Mouse (Mus musculus) kidney, adult 2 months (tissue): ENCODE results near the gene Ino80d. TPM values are rescaled to one million over a fixed set of nuclear protein-coding genes. Genes with fewer than 3 reads are reported as not detected.

Experiments
- DNase-seq: peaks from one replicate; pipeline ENCODE4 v3.0.0; 2021
- H3K27ac ChIP-seq: fragments of 200-500 bp; 2 replicates; pipeline ENCODE4 v1.5.1; 2012; ENCODE audit warnings: low read depth, low read length, control low read depth, inconsistent platforms; ENCODE audit not compliant: insufficient read depth
- H3K27me3 ChIP-seq: fragments of 200-500 bp; replicated peaks from 2 replicates; pipeline ENCODE4 v1.6.1; 2012; ENCODE audit warnings: mild to moderate bottlenecking, moderate library complexity, low read length, inconsistent platforms; ENCODE audit not compliant: control insufficient read depth, insufficient read depth
- H3K36me3 ChIP-seq: fragments of 200-500 bp; 2 replicates; pipeline ENCODE4 v1.6.1; 2012; ENCODE audit warnings: mild to moderate bottlenecking, moderate library complexity, low read length, inconsistent platforms; ENCODE audit not compliant: control insufficient read depth, insufficient read depth
- H3K4me1 ChIP-seq: fragments of 200-500 bp; 2 replicates; pipeline ENCODE4 v1.6.1; 2011; ENCODE audit warnings: low read length; ENCODE audit not compliant: control insufficient read depth, insufficient read depth
- H3K4me3 ChIP-seq: fragments of 200-500 bp; 2 replicates; pipeline ENCODE4 v1.5.1; 2011; ENCODE audit warnings: mild to moderate bottlenecking, low read depth, low read length, control low read depth; ENCODE audit not compliant: insufficient read depth
- CTCF ChIP-seq: fragments of 200-500 bp; conservative IDR thresholded peaks from 2 replicates; pipeline ENCODE4 v1.5.1; 2011; ENCODE audit warnings: low read depth, mild to moderate bottlenecking, control low read depth, low read length, moderate library complexity, mixed read lengths; ENCODE audit not compliant: insufficient read depth, insufficient read length
- POLR2A ChIP-seq: fragments of 200-500 bp; IDR thresholded peaks from one replicate; pipeline ENCODE4 v1.6.1; 2011; ENCODE audit warnings: low read depth, low read length, control low read depth
- WGBS: fragments of 180-500 bp; shearing (Covaris S2); methylation state at CpG from one replicate; pipeline ENCODE4 v1.1.7; 2018; 5-methylcytosine and 5-hydroxymethylcytosine counted together
- polyA plus RNA-seq: library from polyadenylated mRNA; depleted of rRNA; stranded (reverse); fragments of >200 nt; gene quantifications from 2 replicates; pipeline ENCODE4 v1.2.3, GENCODE M21; 2012

Gene Ino80d
- polyA plus RNA-seq, 1 experiment: 8.1 TPM

DNA sequence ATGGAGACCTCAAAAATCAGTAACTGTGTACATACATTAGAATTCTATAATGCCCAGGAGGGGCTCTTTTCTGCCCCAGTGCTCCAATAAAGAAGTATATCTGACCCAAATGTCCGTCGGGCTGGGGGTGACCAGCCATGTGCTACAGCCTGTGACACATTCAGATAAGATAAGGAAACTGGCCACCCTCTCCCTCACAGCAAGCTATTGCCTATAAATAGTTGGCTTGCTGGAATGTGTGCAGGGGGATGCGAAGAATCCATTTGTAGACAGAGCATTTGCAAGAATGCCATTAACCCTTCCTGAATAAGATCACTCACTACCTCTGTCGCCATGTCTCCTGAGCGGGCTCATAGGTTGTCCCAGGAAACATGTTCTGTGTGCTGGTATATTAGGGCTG, 121.8 kb downstream of the Ino80d start:
- 70% methylated on average over 5 of the region's 5 CpGs for WGBS
- no peaks in the 10 kb centered on the region for H3K4me1 ChIP-seq
- H3K36me3 ChIP-seq: no peaks in the 10 kb centered on the region
- no peak for TF ChIP-seq POLR2A
- TF ChIP-seq CTCF: no peak
- H3K4me3 ChIP-seq: no peak overlapping the region
- no peak for DNase-seq
- H3K27ac ChIP-seq: no peak overlapping the region
- no peaks in the 10 kb centered on the region for H3K27me3 ChIP-seq

DNA sequence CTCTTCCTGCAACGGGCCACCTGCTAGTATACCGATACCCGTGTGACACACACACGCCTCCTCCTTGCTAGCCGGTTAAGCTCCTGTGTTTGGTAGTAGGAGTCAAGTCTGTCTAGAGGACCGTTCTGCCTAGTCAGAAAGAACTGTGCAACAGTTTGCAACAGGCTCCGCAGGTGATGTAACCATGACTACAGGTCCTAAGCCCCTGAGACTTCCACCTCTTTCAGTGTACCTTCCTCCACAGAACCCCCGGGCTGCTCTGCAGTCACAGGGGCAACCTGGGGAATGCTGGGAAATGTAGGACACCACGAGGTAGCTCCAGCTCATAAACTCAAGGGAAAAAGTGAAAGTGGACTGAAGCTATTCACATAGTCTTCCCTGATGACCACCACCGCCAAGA, 123.4 kb downstream of the Ino80d start:
- DNase-seq: no peak
- Histone ChIP-seq H3K36me3 (no peaks in the 10 kb centered on the region), H3K27me3 (no peaks in the 10 kb centered on the region), H3K4me1 (no peaks in the 10 kb centered on the region), H3K27ac (no peak overlapping the region), H3K4me3 (no peak overlapping the region)
- TF ChIP-seq POLR2A (no peak), CTCF (no peak)
- WGBS: 79% methylated on average over 10 of the region's 10 CpGs

DNA sequence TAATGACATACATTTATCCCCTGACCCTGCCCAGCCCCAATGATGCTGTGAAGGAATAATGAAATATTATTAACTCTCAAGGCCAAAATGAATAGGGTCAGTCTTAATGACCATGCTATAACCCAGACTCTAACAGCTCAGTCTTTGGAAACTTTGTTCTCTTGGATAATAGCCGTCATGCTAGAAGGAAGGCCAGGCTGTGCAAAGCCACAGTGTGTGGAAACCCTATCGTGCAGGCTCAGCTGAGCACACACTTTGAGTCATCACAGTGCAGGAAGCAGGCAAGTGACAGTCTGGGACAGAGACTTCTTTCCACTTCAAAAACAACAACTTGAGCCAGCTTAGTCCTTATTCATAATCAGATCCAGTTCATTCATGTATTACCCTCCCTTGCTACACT, 126.9 kb downstream of the Ino80d start:
- Histone ChIP-seq H3K27ac (no peak overlapping the region), H3K4me1 (no peaks in the 10 kb centered on the region), H3K4me3 (no peak overlapping the region), H3K27me3 (no peaks in the 10 kb centered on the region), H3K36me3 (no peaks in the 10 kb centered on the region)
- TF ChIP-seq POLR2A (no peak), CTCF (no peak)
- WGBS: 63% methylated on average over 2 of the region's 2 CpGs
- DNase-seq: no peak

DNA sequence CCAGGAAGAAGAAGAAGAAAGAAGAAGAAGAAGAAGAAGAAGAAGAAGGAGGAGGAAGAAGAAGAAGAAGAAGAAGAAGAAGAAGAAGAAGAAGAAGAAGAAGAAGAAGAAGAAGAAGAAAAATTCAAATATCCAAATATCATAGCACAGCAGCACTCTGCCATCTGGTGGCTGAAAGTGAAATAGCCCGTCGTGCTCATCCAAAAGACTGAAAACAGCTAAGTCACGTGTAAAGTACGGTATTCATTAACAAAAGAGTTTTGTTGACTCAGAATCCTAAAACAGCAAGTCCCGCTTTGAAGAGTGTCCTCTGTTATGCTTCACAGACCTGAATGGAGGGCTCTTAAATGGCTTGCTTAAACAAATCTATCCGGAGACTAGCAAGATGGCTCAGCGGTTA, 128.2 kb downstream of the Ino80d start:
- DNase-seq: peak; percentile 85
- WGBS: 6% methylated on average over 7 of the region's 7 CpGs
- no peak overlapping the region for H3K27ac ChIP-seq
- no peak overlapping the region for H3K4me3 ChIP-seq
- TF ChIP-seq CTCF (peak; percentile 71), POLR2A (no peak)
- no peaks in the 10 kb centered on the region for H3K4me1 ChIP-seq
- H3K36me3 ChIP-seq: no peaks in the 10 kb centered on the region
- no peaks in the 10 kb centered on the region for H3K27me3 ChIP-seq

DNA sequence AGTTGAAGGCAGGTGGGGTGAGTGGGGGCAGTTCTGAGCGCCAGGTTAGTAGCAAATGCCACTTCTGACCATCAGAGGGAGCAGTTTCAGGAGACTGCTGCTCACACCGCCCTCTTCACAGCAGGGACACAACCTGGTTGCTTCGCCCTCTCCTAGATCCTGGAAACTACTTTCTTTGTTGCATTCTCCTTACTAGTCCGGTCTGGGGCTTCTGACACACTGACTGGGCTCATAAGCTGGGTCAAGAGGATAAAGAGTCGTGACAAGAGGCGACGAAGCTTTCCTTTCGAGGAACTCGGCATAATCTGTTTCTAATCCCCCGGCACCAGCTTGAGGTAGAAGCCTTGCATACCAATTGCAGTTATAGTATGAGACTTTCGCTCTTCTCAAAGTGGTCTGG, 129.9 kb downstream of the Ino80d start:
- peak; percentile 74 for TF ChIP-seq CTCF
- TF ChIP-seq POLR2A: no peak
- WGBS: 42% methylated on average over 11 of the region's 11 CpGs
- DNase-seq: peak; percentile 59
- Histone ChIP-seq H3K4me1 (no peaks in the 10 kb centered on the region), H3K27me3 (no peaks in the 10 kb centered on the region), H3K36me3 (no peaks in the 10 kb centered on the region), H3K27ac (no peak overlapping the region), H3K4me3 (no peak overlapping the region)

DNA sequence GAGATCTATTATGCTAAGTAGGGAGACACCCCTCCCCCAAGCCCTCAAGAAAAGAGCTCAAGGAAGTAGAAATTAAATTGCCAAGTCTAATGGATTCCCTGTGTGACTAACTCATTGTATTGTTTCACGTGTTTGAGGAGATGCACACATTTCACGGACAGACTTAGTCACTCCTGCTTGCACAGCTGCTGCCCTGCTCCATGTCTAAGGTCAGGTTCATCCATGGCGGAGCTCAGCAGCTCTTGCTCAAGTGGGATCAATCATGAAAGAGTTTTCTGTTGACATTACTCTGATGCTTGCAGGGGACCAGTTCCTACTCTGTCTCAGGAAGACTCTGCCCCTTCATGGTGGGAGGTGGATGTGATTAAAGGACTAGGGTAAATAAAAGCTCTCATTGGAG, 137.7 kb downstream of the Ino80d start:
- H3K36me3 ChIP-seq: no peaks in the 10 kb centered on the region
- no peak overlapping the region for H3K27ac ChIP-seq
- 66% methylated on average over 3 of the region's 3 CpGs for WGBS
- no peaks in the 10 kb centered on the region for H3K4me1 ChIP-seq
- no peak overlapping the region for H3K4me3 ChIP-seq
- no peak for TF ChIP-seq POLR2A
- TF ChIP-seq CTCF: no peak
- DNase-seq: no peak
- H3K27me3 ChIP-seq: no peaks in the 10 kb centered on the region; the same call in 1 of the 2 replicates

DNA sequence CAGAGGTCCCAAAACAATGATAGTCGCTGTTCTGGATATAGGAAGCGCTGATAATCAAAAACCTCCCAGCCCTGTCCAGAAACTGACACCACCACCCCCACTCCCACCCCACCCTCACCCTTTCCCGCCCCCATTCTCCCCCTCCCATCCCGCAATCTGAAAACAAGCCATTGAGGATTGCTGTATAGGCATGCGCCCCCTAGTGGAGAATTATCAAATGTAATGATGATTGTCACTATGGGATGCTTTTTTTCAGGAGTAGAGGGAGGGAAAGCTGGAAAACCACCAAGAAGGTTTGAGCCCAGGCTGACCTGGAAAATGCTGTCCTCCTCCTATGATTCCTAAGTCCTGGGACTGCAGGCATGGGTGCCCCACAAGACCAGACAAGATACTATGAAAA, 147.6 kb downstream of the Ino80d start:
- WGBS: 23% methylated on average over 5 of the region's 5 CpGs
- no peaks in the 10 kb centered on the region for H3K36me3 ChIP-seq
- peak; percentile 38 for DNase-seq
- H3K4me3 ChIP-seq: no peak overlapping the region
- H3K27me3 ChIP-seq: no peaks in the 10 kb centered on the region
- H3K27ac ChIP-seq: no peak overlapping the region
- H3K4me1 ChIP-seq: no peaks in the 10 kb centered on the region
- no peak for TF ChIP-seq POLR2A
- TF ChIP-seq CTCF: peak; percentile 18; the same call in 1 of the 2 replicates

DNA sequence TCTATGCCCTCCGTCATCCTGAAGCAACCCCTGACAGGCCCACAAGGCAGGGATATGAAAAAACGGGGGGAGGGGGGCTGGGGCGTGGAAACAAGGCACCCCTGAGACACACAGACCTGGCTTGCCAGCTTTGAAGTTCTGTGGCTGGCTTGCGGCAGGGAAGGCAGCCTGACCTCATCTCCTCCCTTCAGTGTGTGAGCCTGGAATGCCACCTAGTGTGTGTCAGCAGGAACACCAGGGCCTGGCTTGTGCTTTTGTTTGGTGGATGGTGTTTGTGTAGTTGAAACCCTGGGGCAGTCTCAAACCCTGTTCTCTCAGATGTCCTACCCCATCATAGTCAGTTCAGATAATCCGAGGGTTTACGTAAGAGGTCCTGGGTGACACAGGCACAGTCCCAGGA, 150.2 kb downstream of the Ino80d start:
- Histone ChIP-seq H3K36me3 (no peaks in the 10 kb centered on the region), H3K4me3 (no peak overlapping the region), H3K4me1 (no peaks in the 10 kb centered on the region), H3K27ac (no peak overlapping the region), H3K27me3 (no peaks in the 10 kb centered on the region)
- peak; percentile 61 for DNase-seq
- WGBS: 32% methylated on average over 6 of the region's 6 CpGs
- TF ChIP-seq CTCF: peak; percentile 87
- TF ChIP-seq POLR2A: no peak
